Mouse (Mus musculus) kidney, postnatal 4 days (tissue): ENCODE results near the gene Klk15.
"Not testable (repeated sequence)": the region's sequence is repeated elsewhere in the genome, so short reads cannot be mapped to it uniquely, and the experiment has no call there.

Source experiments
- DNase-seq, 2 experiments: peaks; one replicate each; pipeline ENCODE4 v3.0.0; 2021; ENCODE audit warnings: mixed read lengths in 2 of 2

Klk15 gene

GRCm38 (mm10) chr7:43933440-43933839 is at the start of gene Klk15:
Klk15 (plus strand) TSS chr7:43933740.
- DNase-seq, result no peak

GRCm38 (mm10) chr7:43891365-43891764 is 42.2 kb upstream of the Klk15 start:
- DNase-seq, result no peak

- no peak for DNase-seq
Measured at GRCm38 (mm10) chr7:43891788-43892187, 41.8 kb upstream of the Klk15 start.

DNA sequence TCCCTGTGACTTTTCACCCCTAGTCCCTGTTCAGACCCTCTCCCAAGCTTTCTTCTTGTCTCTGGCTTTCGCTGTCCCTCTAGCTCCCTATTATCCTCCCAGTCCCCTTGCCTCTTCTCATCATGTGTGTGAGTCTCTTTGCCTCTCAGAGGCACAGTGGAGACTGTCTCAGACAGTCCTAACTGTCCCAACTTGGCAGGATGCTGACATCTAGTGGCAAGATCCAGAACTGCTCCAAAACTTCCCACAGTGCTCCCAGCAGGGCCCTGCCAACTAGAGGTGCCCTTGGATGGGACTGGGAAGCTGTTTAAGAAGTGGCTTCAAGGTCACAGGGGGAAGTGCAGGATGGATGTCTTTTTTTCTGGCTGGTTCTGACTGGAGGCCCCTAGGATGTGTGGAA is 38.7 kb upstream of the Klk15 start:
- DNase-seq, result peak; percentile 87 to 89

GRCm38 (mm10) chr7:43914821-43915220 is 18.7 kb upstream of the Klk15 start:
- peak; percentile 14 for DNase-seq

DNA sequence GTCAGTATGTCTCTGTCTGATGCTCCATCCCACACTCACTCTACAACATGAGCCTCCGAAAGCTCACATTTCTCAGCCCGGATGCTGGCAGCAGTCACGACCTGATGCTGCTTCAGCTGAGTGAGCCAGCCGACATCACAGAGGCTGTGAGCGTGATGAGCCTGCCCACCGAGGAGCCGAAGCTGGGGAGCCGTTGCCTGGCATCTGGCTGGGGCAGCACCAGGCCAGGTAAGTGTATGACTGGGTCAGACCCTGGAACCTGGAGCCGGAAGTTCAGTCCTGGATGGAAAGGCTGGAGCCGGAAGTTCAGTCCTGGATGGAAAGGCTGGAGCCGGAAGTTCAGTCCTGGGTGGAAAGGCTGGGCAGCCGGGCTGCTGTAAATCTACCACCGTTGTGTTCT is 15.1 kb upstream of the Klk15 start:
- no peak for DNase-seq

DNA sequence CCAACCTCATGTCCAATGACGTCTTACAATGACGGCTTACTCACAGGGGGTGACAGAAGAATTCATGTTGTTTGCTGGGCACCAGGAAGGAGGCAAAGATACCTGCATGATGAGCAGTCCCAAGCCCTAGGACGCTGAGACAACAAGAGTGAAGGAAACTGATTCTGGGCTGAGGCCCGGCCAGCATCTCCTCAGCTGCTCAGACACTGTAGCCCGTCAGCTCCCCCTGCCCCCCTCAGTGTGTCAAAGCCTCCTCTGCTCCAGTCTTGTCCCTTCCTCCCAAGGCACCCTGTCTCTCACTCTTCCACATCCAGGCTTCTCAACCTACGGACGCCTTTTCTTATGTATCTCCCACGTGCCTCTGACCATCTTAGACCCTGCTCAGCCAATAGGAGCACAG is 14.7 kb upstream of the Klk15 start:
- no peak for DNase-seq

DNA sequence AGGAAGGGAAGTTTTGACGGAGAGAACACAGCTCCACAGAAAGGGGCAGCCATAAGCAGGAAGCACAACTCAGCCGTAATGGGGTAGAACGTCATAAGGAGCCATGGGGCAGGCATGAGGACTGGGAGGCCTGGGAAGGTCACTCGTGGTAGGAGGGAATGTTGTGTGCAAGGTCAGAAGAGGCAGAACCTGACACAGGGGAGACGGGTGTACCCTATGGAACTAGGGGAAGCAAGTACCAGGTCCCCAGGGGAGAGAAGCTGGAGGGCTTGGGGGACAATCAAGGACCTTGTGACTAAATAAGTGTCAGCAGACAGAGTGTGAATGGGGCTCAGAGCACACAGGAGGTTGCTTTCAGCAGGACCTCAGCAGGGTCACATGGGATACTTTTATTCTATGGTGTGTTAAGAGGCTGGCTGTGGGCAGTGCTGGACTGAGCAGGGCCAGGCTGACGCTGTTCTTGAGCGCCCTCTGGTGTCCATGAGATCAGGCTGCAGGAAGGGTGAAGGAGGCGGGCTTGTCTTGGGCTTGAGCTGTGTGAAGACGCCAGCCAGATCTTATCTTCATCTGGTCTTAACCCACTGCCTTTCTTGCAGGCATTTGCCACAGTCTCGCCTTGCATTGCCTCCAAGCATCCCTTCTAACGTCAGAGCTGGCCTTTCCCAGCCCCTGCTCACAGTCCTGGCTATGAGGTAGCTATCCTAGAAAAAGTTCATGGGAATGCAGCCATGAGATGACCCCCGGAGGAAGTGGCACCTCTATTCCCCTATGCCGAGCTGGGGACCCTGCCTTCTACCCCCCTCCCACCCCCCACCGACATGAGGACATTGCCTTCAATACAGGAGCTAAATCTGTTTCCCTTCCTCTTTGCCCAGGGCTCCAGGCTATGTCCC is 13.7 kb upstream of the Klk15 start:
- DNase-seq, result peak; percentile 80 to 84

GRCm38 (mm10) chr7:43920582-43920981 is 13.0 kb upstream of the Klk15 start:
- no peak for DNase-seq

DNA sequence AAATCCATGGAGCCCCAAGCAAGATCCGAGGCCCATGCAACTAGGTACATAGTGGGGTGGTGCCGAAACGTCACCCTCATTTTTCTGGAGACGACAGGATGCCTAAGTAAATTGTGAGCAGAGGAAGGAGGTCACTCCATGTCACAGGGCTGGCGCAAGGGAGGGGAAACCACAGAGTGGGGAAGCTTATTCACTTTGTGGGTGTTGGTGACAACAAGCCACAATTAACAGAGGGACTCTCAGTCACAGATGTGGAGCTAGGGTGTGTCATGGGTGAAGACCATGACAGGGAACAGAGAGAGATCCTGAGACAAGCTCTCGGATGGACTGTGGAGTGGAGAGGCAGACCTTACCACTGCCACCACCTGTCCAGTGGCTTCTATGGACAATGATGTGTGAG is 12.5 kb upstream of the Klk15 start:
- DNase-seq, result no peak

DNA sequence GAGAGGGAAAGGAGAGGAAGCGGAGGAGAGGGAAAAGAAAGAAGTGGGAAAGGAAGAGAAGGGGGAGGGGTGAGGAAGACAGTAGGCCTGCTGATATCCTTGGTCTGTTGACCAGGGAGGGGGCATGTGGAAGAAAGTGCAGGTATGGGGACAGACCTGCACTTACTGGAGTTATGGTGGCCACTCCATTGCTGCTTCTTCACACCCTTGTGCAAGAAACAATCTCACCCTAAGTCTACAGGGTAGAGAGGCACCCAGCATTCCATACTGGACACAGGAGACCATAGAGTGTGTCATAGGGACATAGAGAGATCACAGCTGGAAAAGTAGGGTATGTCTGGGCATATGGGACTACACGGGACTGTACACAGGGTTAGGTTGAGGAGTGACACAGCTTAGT is 11.6 kb upstream of the Klk15 start:
- no peak for DNase-seq

DNA sequence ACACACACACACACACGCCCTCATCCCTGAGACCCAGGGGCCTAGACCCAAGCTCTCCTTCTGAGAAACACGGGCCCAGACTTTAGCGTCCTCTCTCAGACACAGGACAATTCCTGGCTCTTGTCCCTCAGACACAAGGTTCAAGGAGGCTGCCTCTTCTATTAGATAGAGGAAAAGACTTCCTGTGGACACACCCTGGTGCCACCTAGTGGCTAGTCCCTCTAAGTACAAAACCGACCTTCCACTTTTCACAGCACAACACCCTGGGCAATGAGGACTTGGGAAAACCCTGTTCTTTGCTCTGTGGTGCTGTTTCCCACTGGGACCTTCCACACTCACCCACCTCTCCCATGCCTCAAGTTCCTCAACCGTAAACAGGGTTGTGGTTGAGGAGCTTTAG is 7.6 kb upstream of the Klk15 start:
- DNase-seq, result peak; percentile 28 to 47

DNA sequence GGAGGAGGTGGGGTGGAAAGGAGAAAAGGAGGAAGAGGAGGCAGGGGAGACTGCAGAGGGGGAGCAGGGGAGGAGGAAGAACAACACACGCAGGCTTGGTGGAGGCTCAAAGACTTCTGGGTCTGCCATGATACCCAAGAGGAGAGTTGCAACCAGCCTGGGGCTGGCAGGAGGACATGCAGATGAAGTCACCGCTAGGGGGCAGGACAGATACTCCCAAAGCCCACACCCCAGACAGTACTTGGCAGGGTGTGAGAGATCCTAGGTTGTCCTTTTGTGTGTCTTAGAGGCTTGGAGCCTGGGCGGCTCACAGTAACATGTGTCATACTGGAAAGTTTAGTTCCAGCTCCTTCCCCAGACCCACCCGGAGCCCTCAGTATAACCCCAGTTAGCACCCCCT is 5.0 kb upstream of the Klk15 start:
- DNase-seq, result peak; percentile 55 to 59

- no peak for DNase-seq
Measured at GRCm38 (mm10) chr7:43932337-43932736, 1.2 kb upstream of the Klk15 start.

DNA sequence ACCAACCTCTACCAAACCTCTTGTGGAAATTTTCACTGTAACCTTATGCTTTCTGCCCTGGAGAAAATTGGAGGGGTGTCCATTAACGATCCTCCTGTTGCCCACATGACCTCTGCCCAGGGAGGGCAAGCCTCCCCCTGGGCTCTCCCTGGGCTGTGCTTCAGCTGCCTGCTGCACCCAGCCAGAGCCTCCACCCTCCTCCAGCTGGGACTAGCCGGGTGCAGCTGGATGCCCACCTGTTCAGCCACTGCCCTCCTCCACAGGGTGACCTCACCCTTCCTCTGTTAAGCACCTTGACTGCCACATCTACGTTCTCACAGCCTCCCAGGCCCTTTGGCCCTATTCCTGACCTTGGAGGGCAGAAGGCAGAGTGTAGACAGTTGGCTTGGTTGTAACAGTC is 1.2 kb downstream of the Klk15 start:
- peak; percentile 22 to 57 for DNase-seq

GRCm38 (mm10) chr7:43936551-43936950 is 3.0 kb downstream of the Klk15 start:
- no peak for DNase-seq

- DNase-seq, result not testable (repeated sequence)
Measured at GRCm38 (mm10) chr7:43942293-43942692, 8.8 kb downstream of the Klk15 start.

GRCm38 (mm10) chr7:43944727-43945264 is 11.3 kb downstream of the Klk15 start:
- DNase-seq, result no peak

GRCm38 (mm10) chr7:43950364-43950763 is 16.8 kb downstream of the Klk15 start, which contains the start of gene Klk1b8:
Klk1b8 (plus strand) TSS chr7:43950664.
- no peak for DNase-seq

- DNase-seq, result peak; percentile 7 to 35
Measured at GRCm38 (mm10) chr7:43952703-43953102, 19.2 kb downstream of the Klk15 start.

DNA sequence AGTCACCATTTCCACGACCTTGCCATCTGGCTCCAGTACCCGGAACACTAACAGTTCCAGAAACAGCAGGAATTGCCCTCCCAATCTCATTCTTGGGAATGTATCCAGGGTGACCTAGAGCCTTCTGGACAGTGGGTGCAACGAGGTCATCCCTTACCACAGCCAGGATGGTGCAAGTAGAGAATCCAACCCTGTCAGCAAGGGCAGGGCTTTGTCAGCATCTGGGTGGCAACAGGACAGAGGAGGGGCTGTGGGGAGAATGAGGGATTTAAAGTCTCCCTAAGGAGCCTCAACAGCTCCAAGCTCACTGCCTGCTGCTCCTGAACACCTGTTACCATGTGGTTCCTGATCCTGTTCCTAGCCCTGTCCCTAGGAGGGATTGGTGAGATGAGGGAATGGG is 32.9 kb downstream of the Klk15 start, which contains the start of gene Klk1b1:
Gene Klk1b1 (plus strand): TSS at position 301 of the 400 bp plus-strand sequence.
- no peak for DNase-seq

- no peak for DNase-seq
Measured at GRCm38 (mm10) chr7:43967058-43967457, 33.5 kb downstream of the Klk15 start.

- no peak for DNase-seq
Measured at GRCm38 (mm10) chr7:43967612-43968011, 34.1 kb downstream of the Klk15 start.

DNA sequence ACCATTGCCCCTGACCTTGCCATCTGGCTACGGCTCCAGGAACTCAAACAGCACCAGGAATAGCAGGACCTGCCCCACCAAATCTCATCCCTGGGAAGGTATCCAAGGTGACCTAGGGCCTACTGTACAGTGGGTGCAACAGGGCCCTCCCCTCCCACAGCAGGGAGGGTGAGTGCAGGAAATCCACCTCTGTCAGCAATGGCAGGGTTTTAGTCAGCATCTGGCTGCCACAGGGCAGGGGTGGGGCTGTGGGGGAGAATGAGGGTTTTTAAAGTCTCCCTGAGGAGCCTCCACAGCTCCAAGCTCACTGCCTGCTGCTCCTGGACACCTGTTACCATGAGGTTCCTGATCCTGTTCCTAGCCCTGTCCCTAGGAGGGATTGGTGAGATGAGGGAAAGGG is 42.2 kb downstream of the Klk15 start, which contains the start of gene Klk1b9:
Gene Klk1b9 (plus strand): TSS at position 301 of the 400 bp plus-strand sequence.
- not testable (repeated sequence) for DNase-seq
